Mouse (Mus musculus) ovary, postnatal 10 days (tissue): ENCODE measurements around the gene Bcl2a1d.
"Not testable (repeated sequence)": the region's sequence is repeated elsewhere in the genome, so short reads cannot be mapped to it uniquely, and the experiment has no call there.

Experiments
- DNase-seq: peaks from one replicate; pipeline ENCODE4 v3.0.0; 2022; ENCODE audit warnings: low spot score

The Bcl2a1d gene

DNA sequence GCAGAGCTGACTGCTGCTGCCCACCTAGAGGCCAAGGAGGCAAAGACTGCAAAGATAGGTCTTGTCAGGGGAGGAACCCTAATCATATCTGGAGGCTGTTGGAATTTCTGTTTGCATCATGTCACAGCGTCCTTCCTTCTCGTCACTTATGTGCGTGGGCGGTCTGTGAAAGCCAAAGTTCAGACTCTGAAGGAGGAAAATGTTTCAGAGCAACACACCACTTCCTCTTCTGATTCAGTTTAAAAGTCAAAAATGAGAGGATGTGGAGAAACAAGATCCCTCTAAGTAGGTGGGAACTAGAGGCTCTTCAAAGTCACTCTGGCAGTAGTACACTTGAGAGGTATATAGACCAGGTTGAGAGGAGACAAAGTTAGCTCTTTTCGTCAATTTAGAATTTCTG, at the start of gene Bcl2a1d:
Gene Bcl2a1d (minus strand): TSS at position 187 of the 400 bp plus-strand sequence.
- DNase-seq: not testable (repeated sequence)

DNA sequence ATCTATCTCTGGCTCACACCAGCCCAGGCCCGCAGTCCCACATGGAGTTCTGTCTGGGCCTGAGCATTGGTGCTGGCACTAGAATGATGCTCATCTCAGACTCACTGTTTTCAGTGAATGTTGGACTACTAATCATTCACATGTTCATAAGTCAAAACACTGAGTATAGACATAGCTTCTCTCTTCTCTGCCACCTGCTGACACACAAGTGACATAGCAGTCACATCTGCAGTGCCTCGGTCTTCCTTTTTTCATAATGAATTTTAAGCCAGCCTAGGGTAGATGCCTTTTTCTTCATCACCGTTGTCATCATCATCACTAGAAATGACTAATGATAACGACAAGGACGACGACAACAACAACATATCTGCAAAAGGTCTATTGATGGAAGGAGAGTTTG, 38.5 kb upstream of the Bcl2a1d start:
- not testable (repeated sequence) for DNase-seq

DNA sequence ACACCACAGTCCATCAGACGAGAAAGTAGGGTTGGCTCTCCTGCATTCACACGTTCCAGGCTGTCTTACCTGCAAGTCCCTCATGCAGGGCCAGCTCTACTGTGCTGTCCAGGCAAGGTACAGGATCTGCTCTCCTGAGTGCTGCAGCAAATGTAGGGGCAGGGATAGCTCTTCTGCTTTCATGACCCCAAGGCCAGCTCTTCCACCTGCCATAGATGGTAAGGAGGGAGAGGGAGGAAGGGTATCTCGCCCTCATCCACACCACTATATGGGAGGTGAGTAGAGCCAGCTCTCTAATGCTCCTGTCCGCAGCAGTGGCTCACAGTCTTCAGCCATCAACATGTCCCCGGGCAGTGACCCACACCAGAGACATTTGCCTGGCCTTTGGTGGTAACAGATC, 37.8 kb upstream of the Bcl2a1d start:
- DNase-seq: not testable (repeated sequence)

DNA sequence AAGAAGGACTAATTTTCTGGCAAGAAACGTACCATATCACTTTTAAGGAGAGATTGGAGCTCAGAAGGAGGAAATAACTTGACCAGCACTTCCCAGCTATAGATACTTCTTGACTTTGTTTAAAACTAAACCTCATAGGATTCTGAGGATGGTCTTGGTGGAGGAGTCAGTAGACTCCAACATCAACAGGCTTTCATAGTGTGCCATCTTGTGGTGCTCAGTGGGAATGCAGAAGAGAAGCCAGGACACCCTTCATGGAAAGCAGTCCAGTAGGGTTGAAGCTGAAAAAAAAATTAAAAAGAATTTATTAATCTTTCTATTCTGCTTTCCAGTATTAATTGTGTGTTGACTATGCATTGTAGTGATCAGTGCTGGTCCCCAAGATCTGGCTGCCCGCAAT, 15.0 kb upstream of the Bcl2a1d start:
- DNase-seq: not testable (repeated sequence)

DNA sequence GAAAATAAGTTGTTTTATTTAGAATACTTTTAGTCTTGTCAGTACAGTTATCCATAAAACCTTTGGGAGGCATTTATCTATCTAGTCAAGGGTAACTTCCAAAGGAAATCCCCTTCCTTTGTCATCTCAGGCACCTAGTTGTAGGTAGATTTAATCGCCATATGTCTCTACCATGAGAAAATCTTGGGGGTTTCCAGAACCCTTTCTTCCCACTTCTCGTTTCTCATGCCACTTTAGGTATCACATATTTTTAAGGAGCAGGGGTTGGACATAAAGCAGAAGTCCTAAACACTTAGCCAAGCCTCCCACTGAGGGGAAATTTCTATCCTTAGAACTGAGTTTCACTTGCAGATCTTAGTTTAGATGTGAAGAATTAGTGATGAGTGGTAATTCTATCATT, 14.3 kb upstream of the Bcl2a1d start:
- not testable (repeated sequence) for DNase-seq

DNA sequence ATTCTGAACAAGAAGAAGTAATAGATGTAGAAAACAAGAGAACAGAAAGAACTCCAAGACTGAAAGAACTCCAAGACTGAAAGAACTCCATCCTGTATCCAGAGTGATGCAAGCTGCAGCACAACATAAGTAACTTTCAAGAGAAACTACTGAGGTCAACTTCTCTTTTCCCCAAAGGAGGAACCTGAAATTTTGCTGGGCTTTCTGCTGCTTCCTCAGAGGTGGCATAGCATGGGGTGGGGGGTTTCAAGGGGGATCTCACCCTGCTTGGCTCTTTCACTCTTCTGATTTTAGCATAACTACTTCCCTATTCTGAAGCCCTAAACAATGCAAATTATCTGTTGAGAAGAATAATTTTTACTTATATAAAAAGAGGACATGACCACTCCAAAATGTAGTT, 3.6 kb upstream of the Bcl2a1d start:
- DNase-seq: not testable (repeated sequence)

DNA sequence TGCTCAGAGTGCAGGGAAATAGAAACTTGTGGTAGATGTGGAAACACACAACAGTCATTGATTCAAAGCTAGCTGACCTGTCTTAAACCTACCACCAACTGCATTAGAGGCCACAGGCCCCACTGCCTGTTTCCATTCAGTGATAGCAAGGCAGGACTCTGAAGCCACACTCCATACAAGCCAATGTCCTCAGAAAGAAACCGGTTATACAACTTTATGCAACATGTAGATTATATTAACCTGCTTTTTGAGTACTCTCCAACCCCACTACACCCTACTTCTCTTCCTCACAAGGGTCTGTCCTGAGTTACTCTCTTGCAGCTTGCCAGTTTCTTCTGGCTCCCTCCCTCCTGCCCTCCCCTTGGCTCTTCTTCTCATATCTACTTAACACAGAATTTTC, 1.5 kb upstream of the Bcl2a1d start:
- DNase-seq: not testable (repeated sequence)

DNA sequence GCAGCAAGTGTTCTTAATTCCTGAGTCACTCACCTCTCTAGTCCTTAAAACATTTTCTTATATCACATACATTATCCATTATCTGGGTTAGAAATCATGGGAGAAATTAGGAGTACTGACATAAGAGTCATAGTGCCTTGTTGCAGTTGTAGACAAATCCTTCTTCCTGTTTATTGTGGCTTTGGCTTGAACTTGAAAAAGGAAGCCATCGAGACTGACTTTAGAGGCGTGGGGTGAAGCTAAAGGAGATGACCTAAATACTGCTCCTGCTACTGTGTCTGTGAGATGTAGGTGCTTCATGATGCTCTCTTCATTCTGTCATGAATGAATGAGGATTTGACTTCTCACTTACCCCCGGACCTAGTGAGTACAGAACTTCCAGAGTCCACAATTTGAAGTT, 620 bp upstream of the Bcl2a1d start:
- not testable (repeated sequence) for DNase-seq

DNA sequence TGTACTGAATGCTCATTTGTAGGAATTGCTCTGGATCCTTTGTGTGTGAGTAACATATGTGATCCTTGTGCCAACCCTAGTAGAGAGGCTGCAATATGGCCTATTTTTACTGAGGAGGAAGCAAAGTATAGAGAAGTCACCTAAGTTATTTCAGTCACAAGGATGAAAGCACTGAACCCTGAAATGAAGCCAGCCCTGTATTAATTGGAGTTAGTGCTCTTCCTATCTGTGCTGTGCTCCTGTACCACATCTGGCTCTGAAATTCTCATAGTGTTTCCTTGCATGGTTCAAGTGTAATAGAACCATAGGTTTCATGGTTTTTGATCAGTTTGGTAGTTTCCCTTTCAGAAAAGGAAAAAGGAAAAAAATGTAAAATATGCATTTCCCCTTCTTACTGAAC, 3.4 kb downstream of the Bcl2a1d start:
- DNase-seq: not testable (repeated sequence)

DNA sequence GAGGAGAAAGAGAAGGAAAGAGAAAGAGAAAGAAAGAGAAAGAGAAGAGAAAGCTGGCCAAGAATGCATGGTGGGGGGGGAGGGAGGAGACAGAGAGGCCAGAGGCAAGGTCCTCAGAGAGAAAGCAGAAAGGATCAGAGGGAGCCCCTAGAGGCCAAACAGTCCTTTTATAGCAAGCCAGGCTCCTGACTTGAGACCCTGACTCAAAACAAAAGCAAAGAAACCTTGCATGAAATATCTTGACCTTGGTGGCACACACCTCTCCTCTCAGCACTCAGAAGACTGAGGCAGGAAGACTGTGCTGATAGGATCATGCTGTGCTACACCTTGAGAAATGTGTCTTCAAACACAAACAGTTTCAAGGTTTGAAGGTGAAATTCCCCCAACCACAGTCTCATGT, 10.1 kb downstream of the Bcl2a1d start:
- not testable (repeated sequence) for DNase-seq

DNA sequence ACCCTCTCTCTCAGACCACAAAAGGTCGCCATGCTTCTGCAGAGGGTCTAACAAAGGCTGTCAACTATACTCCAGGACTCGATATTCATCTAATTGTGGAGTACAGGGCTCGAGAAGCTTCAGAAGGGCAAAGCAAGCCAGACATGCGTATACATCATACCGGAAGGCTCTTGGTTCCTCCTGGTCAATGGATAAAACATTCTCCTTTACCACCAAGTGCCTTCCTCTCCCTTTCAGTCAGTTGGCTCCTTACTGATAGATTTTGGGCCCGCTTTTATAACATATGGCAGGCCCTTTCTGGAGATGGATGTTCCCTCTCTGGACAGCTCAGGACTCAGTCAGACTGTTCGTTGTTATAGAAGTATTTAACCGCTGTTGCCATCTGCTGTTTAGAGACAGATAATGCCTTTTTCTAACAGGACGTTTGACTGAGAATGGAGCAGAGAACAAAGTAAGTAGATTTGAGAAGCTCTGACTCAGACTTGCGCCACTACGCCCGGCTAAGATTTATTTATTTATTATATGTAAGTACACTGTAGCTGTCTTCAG, 11.7 kb downstream of the Bcl2a1d start, which contains the start of gene Mthfsl:
Gene Mthfsl (minus strand): TSS at position 308 of the 549 bp plus-strand sequence.
- peak; percentile 24 for DNase-seq

DNA sequence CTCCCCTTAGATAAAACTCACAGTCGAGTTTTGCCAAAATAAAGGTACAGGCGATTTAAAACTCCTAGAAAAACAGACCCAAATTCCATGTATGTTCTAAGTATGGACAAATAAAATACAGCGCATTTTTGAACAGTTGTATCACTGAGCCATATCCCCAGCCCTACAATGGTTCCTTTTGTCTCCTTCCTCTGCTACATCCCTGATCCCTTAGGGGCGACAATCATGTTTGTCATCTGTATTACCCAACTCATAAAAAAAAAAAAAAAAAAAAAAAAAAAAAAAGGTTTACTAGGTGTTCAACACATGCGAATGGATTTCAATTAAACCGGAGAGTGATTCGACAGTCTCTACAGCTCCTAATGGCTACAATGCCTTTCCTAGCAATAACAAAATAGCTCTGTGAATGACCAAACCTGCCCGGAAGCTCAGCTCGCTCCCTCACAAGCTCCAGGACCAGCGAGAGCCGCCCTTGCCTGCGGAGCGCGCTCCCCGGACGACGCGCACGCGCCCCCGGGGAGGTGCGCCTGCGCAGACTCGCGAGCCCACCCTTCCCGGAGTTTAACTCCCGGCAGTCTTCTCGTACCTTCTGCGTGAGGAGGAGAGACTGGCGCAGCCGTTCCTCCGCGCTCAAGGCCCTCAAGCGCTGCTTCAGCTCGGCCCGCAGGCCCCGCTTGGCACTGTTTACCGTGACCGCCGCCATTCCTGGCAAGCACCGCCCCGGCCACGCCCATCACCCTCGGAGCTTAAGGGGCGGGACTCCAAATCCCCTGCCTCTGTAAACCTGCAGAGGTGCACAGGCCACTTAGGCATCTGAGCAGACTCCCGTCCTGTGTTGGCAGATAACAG, 12.4 kb downstream of the Bcl2a1d start:
- not testable (repeated sequence) for DNase-seq

DNA sequence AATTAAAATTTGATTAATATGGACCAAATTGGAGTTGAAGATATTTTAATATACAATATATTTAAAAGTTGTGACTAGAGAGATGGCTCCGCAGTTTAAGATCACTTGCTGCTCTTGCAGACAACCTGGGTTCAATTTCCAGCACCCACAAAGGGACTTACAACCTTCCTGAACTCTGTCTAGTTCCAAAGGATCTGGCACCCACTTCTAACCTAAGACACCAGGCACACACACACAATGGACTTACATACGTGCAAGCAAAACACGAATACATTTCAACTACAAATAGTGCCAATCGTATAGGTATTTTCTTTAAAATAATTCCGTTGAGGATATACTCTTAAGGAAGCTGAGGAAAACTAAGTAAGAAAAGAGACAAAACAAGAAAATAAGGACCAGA, 13.1 kb downstream of the Bcl2a1d start:
- not testable (repeated sequence) for DNase-seq

DNA sequence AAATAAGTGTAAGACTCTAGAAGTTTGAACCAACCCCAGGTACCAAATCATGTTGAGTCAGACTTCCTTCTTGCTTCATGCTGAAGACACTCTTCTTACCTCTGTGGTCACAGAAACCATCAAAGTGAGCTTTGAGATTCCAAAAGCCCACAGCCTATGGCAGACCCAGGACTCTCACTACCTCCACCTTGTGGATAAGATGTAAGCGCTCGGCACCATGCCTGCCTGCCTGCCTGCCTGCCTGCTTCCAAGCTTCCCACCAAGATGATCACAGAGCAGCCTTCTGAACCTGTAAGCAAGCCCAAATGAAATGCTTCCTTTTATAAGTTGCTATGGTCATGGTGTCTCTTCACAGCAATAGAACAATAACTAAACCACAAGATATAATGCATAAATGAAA, 13.6 kb downstream of the Bcl2a1d start:
- DNase-seq: not testable (repeated sequence)

DNA sequence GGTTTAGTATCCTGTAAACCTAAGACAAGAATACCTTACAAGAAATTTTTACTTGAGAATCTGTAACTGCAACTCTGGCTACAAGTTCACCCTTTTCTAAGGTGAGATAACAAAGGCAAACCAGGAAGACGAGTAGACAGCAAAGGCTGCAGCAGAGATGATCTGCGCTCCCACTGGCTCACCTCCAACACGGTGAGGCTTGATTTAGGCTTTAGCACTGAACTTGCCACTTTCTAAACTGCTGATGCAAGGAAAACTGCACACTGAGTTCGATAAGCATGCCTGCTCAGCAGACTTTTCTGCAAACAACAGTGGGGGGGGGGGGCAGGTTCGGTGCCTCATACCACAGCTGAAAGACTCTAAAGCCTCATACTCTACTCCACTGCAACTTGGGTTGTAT, 17.2 kb downstream of the Bcl2a1d start:
- DNase-seq: not testable (repeated sequence)

DNA sequence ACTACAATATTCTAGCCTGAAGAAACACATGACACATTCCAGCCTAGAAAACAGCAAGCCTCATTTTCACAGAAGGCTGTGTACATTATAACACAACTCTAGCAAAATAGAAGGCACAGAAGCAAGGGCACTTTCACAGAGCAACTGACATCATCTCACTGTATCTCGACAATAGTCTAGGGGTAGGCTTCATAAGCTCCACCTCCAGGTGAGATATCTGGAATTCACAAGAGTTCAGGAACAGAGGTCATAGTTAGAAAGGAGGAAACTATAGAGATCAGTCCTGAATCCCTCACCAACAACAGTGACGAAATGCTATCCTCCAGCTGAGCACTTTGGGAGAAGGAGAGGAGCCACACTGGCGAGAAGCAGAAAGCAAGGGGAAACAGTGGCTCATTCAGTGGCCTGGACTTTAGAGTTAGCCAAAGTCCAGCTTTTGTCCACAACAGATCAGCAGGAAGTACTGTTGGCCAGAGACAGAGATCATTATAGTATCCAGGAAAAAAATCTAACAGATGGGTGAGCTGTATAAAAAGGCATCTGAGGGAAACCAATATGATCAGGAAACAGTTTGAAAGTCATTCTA, 19.5 kb downstream of the Bcl2a1d start:
- not testable (repeated sequence) for DNase-seq

DNA sequence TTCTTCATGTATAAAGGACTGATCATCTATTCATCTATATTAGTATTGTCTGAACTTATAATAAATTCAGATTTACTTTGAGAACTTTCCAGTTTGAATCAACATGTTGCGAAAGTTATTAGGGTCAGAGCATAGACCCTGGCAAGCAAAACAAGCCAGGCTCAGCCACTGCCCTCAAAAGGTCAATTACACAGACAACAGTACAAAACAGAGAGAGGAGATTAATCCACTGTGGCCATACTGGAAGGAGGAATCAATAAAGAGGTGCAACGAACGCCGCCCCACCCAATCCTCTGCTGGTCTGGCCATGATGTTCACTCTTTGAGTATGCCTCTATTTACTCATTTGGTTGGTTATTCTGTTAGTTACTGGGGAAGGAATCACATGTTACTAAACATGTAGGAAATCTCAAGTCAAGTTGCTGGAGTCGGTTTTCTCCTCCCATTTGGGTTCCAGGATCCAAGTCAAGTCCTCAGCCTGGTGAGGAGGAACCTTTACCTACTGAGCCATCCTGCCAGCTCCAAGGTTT, 20.7 kb downstream of the Bcl2a1d start:
- not testable (repeated sequence) for DNase-seq

DNA sequence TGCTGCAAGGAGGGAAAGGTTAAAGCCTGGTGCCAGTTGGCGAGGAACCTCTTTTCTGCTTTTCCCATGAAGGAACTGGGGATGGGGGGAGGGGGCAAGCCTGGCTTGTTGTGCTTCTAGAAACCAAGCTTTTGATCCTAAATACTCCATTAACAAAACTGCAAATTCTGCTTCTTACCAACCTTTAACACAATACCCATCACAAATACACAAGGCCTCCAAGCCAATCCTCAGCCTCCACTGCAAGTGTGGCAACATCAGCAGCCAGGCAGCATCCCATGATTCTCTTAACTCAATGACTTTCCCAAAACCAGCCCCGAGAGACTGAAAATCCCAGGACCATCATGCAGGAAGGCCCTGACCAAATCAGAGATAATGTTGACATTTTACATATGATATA, 21.3 kb downstream of the Bcl2a1d start:
- not testable (repeated sequence) for DNase-seq

DNA sequence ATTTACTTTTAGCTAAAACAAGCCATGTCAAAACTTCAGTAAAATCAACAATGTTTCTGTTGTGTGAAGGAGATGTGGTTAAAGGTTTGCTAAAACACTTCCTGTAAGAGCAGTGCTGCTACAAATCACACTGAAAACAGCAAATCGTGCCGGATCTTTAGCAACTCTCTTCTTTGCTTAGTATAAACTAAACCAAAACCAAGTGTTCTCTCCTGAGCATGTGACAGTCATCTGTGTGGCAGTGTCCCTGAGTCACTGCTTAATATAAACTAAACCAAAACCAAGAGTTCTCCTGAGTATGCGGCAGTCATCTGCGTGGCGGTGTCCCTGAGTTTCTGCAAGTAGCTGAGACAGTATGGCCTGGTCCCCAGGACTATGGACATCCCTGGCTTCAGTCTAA, 21.9 kb downstream of the Bcl2a1d start:
- not testable (repeated sequence) for DNase-seq

DNA sequence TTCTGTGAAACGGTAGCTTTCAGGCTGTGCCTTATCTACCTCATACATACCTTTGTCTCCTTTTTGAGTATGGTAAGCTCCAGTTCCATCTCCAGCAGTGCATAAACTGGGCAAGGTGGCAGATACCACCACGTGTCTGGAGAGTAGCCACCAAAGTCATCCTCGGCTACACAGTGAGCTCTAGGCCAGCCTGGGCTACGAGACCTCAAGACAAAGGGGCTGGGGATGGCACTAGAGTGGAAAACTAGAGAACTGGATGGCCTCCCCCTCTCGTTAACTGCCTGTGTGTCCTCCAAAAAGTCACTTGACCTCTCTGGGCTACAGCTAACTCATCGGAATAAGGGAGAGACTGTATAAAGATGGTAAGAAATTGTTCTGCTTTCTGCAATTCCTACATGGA, 22.4 kb downstream of the Bcl2a1d start:
- no peak for DNase-seq

DNA sequence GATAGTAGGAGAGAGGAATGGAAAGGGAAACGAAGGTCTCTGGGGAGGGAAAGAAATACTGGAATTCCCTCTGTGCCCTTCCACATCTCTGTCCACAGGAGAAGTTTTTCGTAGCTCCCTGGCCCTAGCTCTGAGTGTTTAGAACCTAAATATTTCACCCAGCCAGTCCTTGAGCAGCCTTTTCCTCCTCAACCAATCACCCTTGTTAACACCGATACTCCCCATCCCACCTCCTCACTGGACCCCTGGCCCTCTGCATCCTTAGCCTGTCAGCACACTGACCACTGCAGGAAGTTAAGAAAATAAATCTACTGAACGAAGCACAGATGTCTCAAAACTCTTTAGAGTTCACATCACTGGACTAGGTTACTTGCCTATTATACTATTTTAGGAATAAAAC, 25.0 kb downstream of the Bcl2a1d start:
- DNase-seq: no peak

DNA sequence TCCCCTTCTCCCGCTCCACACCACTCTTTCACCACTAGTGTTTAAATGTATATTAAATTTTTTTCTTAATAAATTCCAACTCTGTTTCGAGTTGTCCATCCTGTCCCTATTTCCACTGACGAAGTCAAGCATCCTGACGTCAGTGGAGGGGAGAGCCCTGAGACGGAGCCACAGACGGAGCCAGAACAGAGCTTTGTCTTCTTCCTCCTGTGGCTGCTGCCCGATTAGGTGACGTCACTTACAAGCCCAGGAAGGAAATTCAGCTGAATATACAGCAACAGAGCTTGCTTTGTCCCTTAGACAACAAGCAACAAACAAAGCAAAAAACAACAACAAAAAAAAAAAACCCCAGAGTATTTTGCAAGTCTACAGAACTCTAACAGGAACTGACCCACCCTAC, 26.6 kb downstream of the Bcl2a1d start:
- not testable (repeated sequence) for DNase-seq

DNA sequence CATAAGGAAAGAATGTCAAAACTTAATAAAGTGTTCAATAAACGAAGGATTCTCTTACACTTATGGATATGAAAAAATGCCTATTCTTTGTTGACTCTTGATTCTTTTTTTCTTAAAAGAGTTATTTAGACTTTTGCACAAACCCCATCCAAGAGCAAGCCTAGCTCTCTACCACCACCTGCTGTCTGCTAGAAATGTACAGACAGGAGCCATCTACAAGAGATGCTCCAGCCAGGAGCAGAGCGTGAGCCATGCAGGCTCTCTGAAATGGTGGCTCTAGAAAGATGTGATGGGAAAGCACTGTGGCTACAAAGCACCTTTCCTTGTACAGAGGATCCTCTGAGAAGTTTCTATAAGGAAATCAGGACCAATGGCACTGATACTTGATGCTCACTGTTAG, 33.0 kb downstream of the Bcl2a1d start:
- DNase-seq: not testable (repeated sequence)
